Mouse (Mus musculus) bone marrow macrophage, adult 2 months (primary cell): ENCODE results near the gene Amotl1.

ENCODE experiments used
- CTCF ChIP-seq: IDR thresholded peaks from 2 replicates; pipeline ENCODE4 v1.5.1; 2012; ENCODE audit warnings: low read depth, mild to moderate bottlenecking, low read length, moderate library complexity
- POLR2A ChIP-seq: IDR thresholded peaks from 2 replicates; pipeline ENCODE4 v1.6.1; 2012; ENCODE audit warnings: mild to moderate bottlenecking, low read depth, low read length, borderline replicate concordance

DNA sequence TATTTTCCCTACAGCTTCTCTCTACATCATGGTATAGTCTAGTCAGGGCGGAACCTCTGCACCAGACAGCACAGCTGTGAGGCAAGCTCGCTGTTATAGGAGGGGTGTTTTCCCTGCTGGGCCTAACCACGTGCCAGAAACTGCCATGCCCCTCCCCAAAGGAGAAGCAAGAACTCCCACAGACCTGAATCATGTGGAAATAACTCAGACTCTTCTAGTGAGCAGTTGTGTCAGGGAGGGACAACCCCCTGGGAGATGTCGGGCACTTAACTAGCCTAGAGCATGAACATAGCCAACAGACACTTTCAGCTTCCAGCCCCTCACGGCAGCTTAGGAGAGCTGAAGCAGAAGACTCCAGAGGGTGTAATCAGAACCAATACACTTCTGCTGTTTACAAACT, 13.1 kb downstream of the Amotl1 start:
- no peak for TF ChIP-seq POLR2A
- no peak for TF ChIP-seq CTCF
